Mouse (Mus musculus) gastrocnemius, adult 8-10 months (tissue): ENCODE data around the gene Hhatl. TPM values are rescaled to one million over a fixed set of nuclear protein-coding genes. Genes with fewer than 3 reads are reported as not detected.
A peak's percentile ranks its signal among the peaks of the same experiment; 100 is the strongest.

Experiments used
- DNase-seq, 2 experiments: peaks; one replicate each; pipeline ENCODE4 v3.0.0; 2022; ENCODE audit warnings: low spot score in 2 of 2
- total RNA-seq, 4 experiments: library from RNA; stranded (reverse); gene quantifications; 2 replicates each; pipeline ENCODE4 v1.2.4; 2022

The Hhatl gene
- total RNA-seq, 4 experiments from 2014 or later = 129 to 160 (median 141) TPM

- DNase-seq = no peak
Measured at GRCm38 (mm10) chr9:121807546-121807945, 15.2 kb upstream of the Hhatl start.

- no peak for DNase-seq
Measured at GRCm38 (mm10) chr9:121802747-121803146, 10.4 kb upstream of the Hhatl start.

GRCm38 (mm10) chr9:121798887-121799520 lies 6.7 kb upstream of the Hhatl start:
- DNase-seq = no peak

- no peak for DNase-seq
Measured at GRCm38 (mm10) chr9:121797722-121798121, 5.4 kb upstream of the Hhatl start.

- no peak for DNase-seq
Measured at GRCm38 (mm10) chr9:121794972-121795539, 2.7 kb upstream of the Hhatl start.

GRCm38 (mm10) chr9:121791206-121791605 lies 1.1 kb downstream of the Hhatl start:
- DNase-seq = peak; percentile 82 to 90

- no peak for DNase-seq
Measured at GRCm38 (mm10) chr9:121786359-121786758, 5.9 kb downstream of the Hhatl start.

- no peak for DNase-seq
Measured at GRCm38 (mm10) chr9:121785261-121785660, 7.0 kb downstream of the Hhatl start.

GRCm38 (mm10) chr9:121784801-121785200 lies 7.5 kb downstream of the Hhatl start:
- no peak for DNase-seq

GRCm38 (mm10) chr9:121778066-121778624 lies 14.2 kb downstream of the Hhatl start:
- peak in 1 of 2 experiments; percentile 54 for DNase-seq

GRCm38 (mm10) chr9:121777484-121778065 lies 14.7 kb downstream of the Hhatl start, which contains the start of gene Klhl40:
Gene Klhl40 (plus strand): TSS chr9:121777607.
- DNase-seq = peak; percentile 53 to 74

- DNase-seq = no peak
Measured at GRCm38 (mm10) chr9:121776511-121776910, 15.8 kb downstream of the Hhatl start.

GRCm38 (mm10) chr9:121775951-121776350 lies 16.4 kb downstream of the Hhatl start:
- no peak for DNase-seq

GRCm38 (mm10) chr9:121772412-121772811 lies 19.9 kb downstream of the Hhatl start:
- no peak for DNase-seq

GRCm38 (mm10) chr9:121765166-121765855 lies 27.0 kb downstream of the Hhatl start:
- peak in 1 of 2 experiments; percentile 9 for DNase-seq

- peak in 1 of 2 experiments; percentile 50 for DNase-seq
Measured at GRCm38 (mm10) chr9:121763716-121764115, 28.6 kb downstream of the Hhatl start.

- peak in 1 of 2 experiments; percentile 52 for DNase-seq
Measured at GRCm38 (mm10) chr9:121762761-121763160, 29.5 kb downstream of the Hhatl start.

GRCm38 (mm10) chr9:121762248-121762647 lies 30.1 kb downstream of the Hhatl start:
- peak in 1 of 2 experiments; percentile 43 for DNase-seq

GRCm38 (mm10) chr9:121761787-121762186 lies 30.5 kb downstream of the Hhatl start:
- no peak for DNase-seq

- peak in 1 of 2 experiments; percentile 5 for DNase-seq
Measured at GRCm38 (mm10) chr9:121761091-121761665, 31.1 kb downstream of the Hhatl start.
